Mouse (Mus musculus): Measurements from ENCODE around the gene Zpbp2.

Zpbp2 gene

DNA sequence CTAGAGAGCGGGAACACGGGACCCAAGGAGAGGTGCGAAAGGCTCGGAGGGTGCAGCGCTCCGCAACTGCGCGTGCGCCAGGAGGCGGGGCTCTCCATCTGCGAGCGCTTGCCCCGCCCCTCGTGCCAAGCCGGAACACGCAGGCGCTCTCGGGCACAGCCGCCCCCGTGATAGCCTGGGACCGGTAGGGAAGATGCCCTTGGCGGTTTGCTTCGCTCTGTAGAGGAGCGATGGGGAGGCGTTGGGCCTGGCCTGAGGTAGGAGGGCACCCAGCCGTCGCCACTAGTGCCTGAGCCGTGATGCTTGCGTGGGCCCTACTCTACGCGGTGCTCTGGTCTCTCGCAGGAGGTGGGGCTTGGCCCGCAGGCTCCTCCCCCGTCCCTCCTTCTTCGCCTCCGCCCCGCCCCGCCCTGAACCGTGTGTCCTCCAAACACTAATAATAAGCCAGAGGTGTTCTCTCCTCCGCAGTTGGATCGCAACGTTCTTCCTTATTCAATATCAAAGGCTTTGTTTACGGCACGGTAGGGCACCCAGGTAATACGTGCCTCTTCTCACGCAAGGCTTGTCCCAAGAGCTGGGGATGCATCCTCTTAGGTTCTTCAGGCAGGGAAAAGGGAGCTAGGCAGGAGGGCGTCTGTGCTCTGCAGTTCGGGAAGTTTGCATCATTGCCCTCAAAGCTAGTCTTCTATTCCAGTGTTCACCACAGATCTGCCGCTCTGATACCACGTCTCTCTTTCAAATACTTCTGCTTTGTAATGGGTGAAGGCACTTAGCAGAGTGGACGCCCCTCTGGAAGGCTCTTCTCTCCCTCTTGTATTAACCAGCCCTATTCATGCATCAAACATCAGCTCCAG, at the start of gene Zpbp2:
Gene Zpbp2, plus strand, starts transcription at position 123 of the 854 bp plus-strand sequence.
- DNase-seq, result peak; percentile 99

DNA sequence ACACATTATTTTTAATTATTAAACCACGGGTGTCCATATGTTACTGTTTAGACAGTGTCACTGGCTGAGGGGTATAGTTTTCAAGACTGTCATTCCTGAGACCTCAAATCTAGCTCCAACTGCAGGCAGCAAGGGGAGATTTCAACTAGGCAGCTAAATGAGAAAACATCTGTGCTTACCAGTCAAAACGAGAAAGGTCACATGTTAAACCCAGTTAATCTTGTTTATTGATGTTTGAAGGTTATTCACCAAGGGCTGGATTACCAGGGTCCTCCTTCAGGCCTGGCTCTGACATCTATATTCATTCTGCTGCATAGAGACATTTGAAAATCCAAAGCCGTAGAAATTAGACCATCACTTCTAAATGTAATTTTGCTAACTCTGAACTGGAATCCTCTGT, 46.0 kb upstream of the Zpbp2 start:
- DNase-seq, result peak; percentile 36

DNA sequence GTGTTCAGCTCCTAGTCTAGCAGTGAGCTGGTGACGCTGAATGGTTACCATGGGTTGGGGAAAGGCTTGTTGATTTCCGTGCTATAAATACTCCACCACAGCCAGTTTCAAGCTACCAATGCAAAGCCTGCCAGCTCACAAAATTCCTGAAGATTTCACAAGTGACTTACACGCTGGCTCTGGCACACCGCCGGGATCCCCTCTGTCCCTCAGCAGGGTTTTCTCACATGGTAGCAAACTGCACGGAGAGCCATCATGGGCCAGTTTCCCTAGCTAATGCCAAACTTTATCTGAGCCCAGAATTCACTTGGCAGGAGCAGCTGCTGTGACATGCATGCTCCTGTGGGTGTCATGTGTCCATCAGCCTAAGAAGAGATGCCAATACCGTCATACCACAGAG, 41.5 kb upstream of the Zpbp2 start:
- peak; percentile 97 for DNase-seq

DNA sequence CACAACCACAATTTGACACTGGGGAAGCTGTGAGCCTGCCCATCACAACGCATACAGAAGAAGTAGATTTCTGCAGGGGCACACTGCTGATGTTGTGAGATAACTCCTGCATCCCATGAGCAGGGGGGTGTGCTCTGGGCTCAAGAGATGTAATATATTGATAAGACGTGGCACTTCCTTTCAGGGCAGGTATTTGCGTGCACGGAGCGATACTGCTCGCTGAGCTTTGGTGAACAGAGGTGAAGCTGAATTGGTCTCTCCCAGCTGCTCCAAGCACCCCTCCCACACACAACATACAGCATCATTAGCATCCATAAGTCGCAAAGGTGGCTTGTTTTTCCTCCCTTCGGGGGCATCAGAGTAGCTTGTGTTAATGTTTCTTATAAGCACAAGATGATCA, 40.8 kb upstream of the Zpbp2 start:
- DNase-seq, result no peak

DNA sequence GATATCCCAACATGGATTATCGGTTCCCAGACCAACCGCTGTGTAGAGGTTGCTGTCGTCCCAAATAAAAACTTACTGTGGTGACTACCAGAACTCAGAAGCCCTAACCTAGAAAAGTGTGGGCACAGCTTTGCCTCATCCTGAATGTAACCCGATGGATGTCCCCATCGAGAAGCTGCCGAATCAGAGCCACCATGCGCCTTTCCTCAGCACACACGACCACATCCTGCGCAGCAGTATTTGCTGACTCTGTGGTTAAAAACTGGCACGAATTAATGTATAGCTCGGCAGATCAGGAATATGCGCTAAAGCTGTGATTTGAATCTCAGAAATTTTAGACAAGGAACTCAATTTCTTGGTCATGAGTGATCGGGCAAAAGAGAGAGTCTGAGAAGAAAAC, 38.0 kb upstream of the Zpbp2 start:
- no peak for DNase-seq

DNA sequence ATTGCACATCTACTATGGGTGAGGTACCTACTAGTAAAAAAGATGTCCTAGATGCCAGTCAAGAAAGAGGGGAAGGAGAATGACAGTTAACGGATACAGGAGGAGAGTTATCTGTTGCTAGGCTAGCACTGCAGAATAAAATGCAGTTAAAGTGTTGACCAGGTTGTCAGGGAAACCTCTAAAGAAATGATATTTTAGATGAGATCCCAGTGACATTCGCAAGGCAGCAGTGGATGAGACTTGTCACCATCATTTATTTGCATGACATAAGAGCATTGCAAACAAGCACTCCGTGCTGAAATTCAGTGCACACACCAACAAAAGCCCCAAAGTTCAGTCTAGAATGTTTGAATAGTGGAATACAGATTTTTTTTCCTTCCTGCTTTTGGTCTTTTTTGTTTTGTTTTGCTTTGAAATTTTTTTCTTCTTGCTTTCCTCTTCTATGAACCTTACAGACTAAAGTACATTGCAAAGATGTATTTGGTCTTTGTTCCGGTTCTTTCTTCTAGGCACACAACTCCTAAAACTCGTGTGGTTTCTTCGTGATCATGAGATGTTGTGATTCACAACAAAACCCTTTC, 37.5 kb upstream of the Zpbp2 start:
- no peak for DNase-seq

DNA sequence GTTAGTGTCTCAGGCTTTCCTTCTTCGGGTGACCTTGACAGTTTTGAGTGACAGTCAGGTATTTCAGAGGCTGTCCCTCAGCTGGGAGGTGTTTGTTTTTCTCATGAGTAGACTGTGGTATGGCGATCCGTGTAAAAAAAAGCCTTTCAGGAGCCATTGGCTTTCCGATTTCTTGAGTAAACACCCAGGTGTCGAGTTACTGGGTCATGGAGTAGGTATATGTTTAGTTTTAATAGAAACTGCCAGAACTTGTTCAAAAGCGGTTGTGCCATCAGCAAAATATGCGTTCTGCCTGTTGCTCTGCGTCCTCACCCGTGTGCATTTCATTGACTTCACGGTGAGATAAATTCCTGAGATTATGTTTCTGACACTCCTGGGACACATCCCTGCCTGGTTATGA, 30.4 kb upstream of the Zpbp2 start:
- DNase-seq, result peak; percentile 56

DNA sequence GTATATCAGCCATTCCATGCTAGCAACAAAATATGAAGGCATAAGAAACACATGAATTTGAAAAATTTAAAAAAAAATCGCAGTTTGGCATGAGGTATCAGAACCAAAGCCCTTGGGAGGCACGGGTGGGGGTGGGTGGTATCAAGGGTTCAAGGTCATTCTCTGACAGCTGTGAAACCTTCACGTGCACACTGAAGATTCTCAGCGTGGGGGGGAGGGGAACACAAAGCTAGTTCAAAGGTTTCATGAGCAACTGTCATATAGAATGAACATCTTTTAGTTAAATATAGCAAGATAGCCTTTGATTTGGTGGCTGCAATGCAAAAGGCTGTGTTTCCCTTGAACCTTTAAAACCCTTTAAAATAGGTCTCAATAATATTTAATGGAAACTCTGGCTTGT, 25.8 kb upstream of the Zpbp2 start:
- DNase-seq, result no peak

DNA sequence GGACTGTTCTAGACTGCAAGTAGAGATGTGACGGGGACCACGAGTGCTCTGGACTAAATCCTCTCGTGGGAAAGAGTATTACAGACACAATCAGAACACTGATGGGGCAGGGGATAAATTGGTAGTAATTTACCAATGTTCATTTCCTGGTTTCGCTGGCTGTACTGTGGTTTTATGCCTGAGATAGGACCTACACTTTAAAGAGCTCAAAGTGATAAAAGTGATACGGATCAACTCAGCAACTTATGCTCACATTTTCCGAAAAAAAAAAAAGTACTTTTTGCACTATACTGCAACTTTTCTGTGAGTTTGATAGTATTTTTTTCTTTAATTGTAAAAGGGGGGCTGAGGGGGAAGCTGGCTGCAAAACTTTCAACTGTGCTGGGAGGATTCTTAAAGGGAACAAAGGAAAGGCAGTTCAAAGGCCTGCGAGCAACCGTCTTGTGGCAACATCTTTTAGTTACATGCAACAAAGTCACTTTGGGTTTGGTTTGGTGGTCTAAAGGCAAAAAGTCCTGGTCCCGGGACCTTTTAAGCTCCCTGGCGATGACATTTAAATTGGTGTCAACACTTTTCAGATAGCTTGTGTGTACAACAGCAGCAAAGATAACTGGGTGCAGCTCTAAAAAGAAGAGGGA, 24.0 kb upstream of the Zpbp2 start:
- DNase-seq, result no peak

DNA sequence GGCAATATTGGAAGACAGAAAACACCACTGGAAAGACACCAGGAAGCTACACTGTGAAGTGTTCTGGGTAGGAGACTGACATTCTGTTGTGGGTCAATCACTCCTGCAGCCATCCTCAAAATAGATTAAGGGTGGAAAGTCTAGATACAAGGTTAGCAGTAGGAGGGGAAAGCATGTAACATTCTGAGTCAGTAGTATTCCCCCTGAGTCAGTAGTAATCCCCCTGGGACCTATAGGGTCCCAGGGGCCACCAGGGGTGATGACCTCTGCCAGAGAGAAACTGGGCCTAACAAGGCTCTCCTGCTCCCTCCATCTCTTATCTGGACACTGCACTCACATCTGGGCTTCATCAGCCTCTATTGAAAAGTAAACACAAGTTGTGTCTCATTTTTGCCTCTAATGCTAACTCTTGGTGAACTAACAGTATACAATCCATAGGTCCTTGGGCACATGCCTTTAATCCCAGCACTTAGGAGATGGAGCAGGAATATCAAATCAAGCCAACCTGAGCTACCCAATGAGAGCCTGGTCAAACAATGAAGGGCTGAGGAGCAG, 13.3 kb upstream of the Zpbp2 start:
- DNase-seq, result peak; percentile 51

DNA sequence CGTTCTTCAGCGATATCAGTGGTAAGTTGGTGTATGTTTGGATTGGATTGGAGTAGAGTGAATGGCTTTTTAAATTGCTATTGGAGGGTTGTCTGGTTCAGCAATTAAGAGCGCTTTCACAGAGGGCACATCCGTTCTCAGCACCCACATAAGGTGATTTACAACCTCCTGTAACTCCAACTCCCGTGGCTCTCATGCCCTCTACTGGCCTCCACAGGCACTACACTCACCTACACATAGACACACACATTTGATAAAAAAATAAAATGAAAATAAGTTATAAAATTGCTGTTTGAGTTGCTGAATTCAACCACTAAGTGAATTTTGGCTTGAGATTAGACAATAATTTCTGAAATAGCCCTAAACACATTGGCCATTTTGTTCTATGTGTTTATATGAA, 10.6 kb upstream of the Zpbp2 start:
- peak; percentile 71 for DNase-seq

DNA sequence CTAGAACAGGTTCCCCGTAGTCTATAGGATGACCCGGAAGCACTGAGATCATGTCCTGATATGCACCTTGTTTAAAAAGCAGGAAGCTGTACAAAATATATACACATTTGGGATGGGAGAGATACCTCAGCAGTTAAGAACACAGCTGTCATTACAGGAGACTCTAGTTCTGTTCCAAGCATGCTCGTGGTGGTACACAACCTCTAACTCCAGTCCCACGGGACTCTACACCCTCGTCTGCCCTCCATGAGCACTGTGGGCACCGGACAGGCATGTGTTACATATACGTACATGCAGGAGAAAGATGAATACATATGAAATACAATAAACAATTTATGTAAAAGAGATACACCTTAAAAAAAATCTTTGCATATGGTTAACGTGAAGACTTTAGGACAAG, 8.3 kb upstream of the Zpbp2 start:
- DNase-seq, result peak; percentile 46

DNA sequence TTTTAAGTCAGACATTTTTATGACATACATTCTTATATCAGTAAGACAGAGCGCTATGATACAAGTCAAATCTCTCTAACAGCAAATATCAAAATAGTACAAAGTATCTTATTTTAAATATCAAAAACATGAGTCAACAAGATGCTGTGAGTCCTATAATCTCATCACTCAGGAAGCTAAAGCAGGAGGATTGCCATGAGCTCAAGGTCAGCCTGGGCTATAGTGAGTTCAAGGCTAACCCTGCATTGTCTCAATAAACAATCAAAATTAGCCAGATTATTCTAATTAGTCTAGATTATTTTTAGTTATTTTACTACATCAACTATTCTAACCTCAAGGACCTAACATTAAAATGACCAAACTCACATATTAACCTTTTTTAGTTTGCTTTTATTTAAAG, 7.5 kb upstream of the Zpbp2 start:
- peak; percentile 54 for DNase-seq

DNA sequence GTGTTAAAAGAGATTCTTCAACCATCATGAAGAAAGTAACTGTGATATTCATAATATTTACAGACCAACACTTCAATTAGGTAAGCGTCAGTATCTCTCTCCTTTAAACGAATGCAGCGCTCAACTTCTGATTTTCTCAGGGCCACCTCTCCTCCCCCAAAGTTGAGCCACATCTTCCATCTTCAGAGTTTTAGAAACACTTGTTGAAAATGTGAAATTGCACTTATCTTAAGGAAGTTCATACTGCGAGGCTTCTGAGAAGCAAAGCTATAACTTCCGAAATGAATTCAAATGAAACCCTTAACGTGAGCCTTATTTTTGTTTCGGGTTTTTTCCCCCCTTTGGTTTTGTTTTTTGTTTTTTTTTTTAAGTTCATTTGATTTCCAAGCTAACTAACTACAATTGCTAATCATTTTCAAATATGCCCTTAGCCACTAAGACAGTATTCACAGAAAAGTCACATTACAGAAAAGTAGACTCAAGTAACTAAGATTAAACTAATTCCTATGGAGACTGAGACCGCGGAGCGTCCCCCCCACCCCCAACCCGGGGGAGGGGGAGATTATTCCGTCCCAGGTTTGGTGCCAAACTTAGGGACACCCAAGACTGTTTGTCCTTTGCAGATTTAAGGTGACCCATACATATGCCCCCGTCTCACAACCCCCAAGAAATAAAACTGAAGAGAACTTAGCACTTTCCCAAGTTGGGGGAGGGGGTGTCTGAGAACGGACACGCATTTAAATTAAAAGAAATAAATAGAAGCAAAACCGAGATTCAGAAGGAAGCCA, 5.8 kb upstream of the Zpbp2 start:
- DNase-seq, result peak; percentile 46

DNA sequence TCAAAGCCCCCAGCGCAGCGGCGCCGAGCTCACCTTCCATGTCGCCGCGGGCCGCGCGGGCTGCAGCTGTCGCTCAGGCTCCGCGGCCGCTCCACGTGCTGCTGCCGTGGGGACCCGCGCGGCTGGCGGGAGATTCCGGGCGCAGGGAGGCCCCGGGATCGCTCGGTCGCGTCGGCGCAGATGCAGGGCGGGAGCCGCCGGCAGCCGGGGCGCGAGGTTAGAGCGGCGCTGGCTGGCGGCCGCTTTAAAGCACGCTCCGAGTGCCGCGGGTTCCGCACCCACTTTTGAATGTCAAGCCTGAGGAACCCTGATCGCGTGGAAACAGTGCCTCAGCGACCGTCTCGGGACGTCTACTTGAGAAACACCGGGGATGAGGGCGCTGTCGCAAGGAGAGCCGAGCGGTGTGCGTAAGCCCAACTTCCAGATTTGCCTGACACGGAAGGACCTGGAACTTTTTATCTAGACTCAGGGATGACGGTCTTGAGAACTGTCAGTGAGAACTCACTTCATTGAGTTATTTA, 5.1 kb upstream of the Zpbp2 start, which contains the start of gene Ikzf3:
Gene Ikzf3, minus strand, starts transcription at position 321 of the 521 bp plus-strand sequence.
- DNase-seq, result peak; percentile 91

DNA sequence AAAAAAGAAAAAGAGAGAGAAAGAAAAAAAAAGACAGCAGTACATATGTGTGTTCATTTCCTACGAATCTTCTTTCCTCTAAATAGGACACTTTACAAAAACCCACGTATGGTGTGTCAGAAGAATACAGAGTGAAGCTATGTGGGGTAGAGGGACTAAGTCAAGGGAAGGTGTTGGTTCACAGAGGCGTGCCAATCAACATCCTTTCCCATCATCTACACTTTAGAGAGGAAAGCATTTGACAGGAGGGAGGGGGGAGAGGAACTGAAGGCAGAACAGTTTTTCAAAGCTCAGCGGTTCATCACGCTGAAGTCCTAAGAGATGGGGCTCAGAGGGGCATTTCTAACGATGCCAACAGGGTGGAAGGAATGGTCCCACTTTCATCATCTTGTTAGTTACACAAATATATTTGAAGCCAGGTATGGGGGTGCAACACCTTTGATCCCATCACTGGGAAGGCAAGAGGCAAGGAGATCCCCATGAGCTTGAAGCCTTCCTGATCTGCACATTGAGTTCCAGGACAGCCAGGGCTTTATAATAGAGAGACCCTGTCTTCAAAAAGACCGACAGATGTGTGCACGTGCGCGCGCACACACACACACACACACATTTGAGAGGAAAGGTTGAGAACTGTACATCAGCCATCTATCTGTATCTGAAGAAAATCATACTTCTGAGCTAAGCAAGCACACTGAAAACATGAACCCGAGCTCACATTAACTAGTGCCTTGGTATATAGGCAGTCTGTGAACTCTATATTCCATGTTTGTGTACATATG, 4.2 kb upstream of the Zpbp2 start:
- DNase-seq, result peak; percentile 25

DNA sequence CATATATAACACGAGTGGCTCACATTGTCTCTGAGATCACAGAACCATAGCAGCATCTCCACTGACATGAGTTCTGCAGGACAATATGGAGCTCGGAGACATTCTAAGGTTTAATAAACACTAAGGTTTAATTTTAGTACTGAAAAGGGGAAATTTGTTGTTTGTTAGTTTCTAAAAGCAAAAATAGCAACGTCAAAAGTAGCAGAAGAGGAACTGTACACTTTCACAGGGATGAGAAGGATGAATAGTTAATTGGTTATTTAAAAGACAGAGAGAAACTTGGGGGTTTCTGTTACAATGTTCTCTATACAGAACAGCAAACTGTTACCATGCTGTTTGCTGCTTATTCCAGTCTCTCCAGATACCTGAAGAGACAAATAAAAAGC, 3.6 kb upstream of the Zpbp2 start:
- no peak for DNase-seq

DNA sequence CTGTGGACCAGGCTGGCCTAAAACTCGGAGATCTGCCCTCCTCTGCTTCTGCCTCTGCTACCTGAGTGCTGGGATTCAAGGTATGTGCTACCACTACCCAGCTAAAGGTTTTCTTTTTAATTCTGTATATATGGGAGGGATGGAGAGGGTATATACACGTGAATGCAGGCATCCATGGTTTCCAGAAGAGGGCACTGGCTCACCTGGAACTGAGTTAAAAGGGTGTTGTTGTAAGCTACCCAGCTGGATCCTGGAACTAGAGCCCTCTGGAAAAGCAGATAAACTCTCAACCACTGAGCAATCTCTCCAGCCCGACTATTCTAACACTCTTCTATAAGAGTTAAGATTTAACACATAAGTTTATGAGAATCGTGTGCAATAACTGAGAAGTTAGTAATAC, 1.5 kb upstream of the Zpbp2 start:
- peak; percentile 81 for DNase-seq

DNA sequence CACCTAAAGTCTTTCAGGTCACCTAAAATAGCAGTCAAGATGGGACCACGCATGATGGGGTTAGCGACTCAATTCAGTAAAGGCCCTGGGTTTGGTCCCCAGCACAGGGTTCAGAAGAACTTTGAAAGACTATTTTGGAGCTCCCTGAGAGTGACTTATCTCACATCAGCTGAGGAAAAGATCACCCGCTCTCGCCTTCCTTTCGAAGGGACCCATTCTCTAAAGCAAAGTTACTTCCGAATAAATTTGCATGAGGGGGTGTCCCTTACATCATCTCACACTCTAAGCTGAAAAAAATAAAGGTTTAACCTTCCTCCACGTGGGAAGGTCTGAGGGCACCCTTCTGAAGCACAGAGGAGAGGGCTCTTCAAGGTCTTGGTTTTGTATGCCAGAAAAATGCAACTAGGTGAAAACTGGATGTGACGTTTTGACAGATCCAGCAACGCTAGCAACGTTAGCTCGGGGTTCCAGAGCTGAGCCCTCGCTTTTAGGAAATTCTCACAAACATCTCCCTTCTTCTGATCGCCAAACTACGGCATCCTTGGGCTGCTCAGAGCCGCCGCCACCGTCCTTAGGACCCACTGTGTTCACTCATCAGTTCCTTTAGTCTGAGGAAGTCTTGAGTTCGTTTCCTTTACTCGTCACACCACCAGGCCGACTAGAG, 454 bp upstream of the Zpbp2 start:
- DNase-seq, result peak; percentile 80

DNA sequence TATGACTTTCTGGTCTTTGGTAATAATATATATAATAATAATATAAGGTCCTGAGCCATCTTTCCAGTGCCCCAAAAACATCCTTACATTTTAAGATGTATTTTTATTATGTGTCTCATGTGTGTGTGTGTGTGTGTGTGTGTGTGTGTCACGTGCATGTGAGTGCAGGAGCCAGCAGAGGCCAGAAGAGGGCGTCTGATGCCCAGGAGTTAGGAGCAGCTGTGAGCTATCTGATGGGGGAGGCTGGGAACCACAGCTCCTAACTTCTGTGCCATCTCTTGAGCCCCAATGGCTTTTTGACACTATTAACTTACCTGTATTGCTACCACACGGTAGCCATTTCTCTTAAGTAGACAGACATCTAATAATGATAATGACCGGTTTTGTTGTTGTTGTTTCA, 3.1 kb downstream of the Zpbp2 start:
- peak; percentile 42 for DNase-seq

DNA sequence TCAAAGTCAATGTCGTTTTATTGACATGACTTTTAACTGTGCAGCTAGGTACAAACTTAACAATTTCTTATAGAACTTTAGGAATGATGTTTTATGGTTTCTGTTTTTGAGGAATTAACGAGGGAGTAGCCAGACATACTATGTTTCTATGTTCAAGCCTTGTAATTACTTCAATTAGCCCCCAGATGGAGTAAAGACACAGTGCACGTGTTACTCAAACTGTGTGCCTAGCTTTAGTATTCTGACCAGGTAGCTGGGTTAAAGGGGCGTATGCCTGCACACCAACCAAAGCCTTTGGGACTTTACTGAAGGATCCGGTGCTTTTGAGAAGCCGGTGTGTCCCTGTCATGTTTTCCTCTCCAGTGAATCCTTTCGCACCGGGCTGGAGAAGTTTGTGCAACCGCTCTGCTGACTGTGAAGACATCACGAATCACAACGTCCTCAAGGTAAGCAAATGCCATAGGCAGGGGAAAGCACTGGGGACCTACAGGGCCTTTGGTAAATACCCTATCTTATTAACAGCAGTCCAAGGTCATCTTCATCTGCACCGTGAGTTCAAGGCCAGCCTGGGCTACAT, 4.3 kb downstream of the Zpbp2 start:
- peak; percentile 80 for DNase-seq
